Mouse (Mus musculus): ENCODE measurements around the gene Plxdc2.
"Not testable (repeated sequence)": the region's sequence is repeated elsewhere in the genome, so short reads cannot be mapped to it uniquely, and the experiment has no call there.

Gene Plxdc2

DNA sequence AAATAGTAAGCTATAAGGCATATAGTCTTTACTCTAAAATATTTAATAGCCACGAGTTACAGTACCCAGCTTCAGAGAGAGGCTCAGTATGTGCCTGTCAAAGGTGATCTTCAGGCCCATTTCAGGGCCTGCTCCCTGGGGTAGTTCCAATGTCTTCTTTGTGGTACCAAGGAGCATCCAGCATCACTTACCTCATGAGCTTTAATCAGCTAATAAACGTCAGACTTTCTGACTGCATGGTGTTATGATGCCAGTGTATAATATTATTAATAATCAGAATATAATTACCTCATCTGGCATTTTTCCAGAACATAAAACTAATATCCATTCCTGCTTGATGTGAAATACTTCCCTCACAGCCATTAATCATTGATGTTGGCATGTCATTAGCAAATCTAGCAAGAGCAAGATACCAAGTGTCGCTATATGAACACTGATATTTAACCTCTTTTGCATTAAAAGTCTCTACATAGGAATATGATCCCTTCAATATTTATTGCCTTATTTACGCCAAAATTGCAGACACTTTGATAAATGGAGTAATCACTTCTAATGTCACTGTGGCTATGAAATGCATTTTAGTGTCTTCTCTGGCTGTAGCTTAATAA is 393.3 kb downstream of the Plxdc2 start:
- DNase-seq (ENCODE audit: extremely low spot score), result no peak

DNA sequence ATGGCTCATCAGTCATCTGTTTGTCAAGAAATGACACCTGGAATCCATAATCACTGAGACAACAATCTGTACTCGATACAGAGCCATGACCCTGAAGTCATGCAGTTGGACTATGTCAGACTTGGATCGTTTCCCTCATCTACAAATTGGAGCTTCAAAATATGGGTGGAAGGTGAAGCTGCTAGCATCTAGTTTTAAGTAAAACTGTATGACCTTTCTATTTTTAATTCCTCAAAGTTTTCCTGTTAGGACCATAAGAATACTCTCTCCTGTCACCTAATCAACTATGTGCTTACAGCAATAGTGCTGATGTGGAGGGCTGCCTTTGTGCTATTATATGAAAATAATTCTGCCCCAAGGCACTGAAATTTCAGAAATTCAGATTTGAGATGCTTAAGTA is 401.1 kb downstream of the Plxdc2 start:
- DNase-seq (ENCODE audit: extremely low spot score), result no peak

- DNase-seq (ENCODE audit: extremely low spot score), result no peak
Observed at GRCm38 (mm10) chr2:16759766-16760165, 403.7 kb downstream of the Plxdc2 start.

DNA sequence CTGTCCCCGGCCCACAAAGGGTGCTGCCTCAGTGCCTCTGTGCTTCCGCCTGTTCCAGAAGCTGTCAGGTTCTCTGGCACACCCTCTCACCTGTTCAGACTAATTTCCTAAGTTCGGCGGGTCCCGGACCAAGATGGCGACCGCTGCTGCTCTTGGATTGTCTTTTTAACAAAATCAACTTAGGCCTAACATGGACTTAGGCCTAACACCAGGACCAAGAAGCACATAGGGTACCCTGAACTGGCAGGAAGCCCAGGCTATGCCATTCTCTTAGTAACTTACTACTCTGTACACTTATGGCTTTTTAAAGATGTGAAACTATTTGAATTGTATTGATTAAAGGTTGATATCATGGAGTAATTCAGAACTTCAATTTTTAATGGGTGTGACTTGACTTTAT is 413.0 kb downstream of the Plxdc2 start:
- not testable (repeated sequence) for DNase-seq (ENCODE audit: extremely low spot score)

- peak; percentile 4 for DNase-seq (ENCODE audit: extremely low spot score)
Observed at GRCm38 (mm10) chr2:16773398-16774113, 417.5 kb downstream of the Plxdc2 start.

DNA sequence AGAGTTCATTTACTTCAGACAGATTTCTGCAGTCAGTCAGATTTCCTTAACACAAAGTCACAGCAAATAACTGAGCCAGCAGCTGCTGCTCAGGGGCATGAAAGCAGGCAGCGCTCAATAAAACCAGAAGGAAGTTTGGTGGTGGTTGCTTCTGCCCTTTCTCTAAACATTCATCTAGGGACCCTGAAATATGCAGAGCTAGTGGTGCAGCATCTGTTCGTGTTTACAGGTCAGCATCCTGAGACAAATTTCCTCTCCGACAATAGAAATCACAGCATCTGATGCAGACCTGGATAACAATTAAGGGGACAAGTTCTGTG is 418.0 kb downstream of the Plxdc2 start:
- DNase-seq (ENCODE audit: extremely low spot score), result peak; percentile 1

DNA sequence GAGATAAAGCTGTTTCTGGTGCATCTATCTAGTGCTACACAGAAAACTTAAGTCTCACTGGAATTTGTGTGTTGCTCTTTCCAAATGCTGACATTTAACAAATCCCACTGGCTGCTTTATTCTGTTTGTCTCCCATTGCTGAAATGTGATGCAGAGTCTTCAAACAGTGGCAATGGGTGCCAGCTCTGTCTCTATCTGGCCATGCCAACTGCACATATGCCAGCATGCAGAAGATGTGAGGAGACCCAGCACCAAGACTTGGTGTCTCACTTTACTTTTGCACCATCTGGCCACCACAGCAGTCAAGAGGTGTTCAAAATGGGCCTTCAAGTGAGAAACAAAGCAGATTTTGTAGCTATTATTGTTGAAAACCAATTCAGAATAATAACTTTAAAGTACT is 439.2 kb downstream of the Plxdc2 start:
- DNase-seq (ENCODE audit: extremely low spot score), result no peak

Measured in embryo, embryonic 9.5 days (tissue).